Mouse (Mus musculus): ENCODE data around the gene Avil.

Gene Avil

DNA sequence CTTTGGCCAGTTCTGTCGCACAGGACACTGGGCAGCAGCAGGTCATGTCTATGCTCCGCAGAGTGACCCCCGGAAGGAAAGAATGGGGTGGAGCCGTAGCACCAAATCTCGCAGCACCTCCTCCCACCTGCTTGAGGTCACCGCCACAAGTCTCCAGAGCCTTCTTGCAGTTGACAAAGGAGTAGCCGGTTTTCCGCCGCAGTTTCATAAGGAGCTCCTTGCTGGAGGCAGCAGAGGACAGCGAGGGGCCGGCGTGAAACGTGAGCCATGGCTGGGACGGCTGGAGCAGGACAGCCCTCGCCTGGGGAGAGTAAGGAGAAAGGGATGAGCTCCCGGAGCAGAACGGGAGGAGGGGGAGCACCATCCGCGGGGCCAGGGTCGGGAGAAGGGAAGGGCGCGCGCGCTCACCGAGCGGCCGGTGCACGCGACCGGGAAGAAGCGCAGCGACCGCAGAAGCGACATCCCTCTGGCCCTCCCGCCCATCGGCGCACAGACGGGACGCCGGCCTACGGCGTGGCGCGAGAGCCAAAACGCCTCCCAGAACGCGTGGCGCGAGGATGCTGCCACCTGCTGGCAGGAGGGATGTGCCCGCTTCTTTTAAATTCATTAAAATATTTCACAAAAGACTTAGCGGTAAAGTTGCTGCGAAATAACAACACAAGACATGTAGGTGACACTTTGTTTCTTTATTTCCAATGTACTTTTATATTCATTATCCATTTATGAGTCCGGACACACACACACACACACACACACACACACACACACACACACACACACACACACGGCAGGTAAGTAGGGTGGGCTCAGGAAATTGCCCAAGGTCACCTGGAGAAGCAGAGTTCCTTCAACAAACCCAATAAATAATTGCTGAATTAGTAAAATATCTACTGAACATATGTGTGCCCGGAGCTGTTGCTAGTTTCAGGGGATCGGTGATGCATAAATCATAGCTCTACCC lies 30.1 kb downstream of the Avil start, which contains the start of gene Tsfm:
Tsfm (minus strand) TSS at position 505 of the 961 bp plus-strand sequence.
- peak; percentile 86 for DNase-seq (ENCODE audit: low spot score)

DNA sequence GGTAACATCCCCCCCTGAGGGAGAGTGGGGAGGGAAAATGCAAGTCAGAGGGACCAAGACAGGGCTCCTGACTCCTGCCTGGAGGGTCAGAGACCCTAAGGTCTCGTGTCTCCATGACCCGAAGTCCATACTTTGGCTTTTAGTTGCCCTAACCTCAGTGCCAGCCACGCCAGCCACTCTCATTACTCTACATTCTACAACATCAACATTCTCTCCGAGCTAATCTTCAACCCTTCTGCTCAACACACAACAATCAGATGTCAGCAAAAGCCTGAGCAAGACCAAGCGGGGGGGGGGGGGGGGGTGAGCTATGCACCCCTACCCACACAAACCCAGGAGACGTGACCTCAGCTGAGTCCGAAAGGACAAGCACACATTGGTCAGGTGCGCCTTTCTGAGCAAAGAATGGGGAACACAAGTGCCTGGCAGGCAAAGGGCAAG lies 32.8 kb downstream of the Avil start:
- no peak for DNase-seq (ENCODE audit: low spot score)

DNA sequence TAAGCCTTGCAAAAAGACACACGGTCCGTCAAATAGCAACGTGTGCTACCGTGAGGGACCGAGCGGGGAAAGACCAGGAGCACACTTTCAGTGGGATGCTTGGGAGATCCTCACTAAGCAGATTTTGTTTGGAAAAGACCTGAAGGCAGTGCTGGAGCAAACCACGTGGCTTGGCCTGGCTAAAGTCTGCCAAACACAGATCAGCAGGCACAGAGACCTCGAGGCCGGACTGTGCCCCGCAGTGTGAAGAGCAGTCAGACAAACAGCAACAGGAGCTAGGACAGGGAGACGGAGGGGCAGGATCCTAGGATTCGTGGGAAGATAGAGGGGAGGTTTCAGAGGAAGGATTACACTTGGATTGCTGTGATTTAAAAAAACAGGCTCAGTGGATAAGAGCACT lies 35.8 kb downstream of the Avil start:
- DNase-seq (ENCODE audit: low spot score), result no peak

GRCm38 (mm10) chr10:127037641-127038040 lies 37.1 kb downstream of the Avil start:
- no peak for DNase-seq (ENCODE audit: low spot score)

GRCm38 (mm10) chr10:127040569-127041214 lies 40.2 kb downstream of the Avil start:
- no peak for DNase-seq (ENCODE audit: low spot score)

DNA sequence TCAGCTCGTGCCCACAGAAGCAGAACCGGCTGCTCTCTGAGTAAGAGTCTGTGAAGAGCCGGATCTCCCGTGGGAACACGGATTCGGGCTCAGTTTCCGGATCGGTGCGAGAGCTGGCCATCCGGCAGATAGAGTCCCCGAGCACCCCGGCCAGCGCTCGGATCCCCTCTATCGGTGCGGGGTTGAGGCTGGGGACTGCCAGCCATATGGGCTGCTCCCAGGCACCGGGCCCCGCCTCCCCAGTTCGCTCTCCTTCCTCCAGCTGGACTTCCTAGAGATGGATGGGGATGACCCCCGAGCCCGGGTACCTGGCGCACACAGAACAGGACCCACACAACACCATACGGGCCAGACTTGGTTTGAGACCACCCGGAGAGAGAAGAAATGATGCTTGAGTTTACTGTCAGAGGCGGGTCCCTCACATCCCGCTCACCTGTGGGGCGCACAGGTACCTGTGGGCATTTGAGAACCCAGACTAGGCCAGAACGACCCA lies 40.8 kb downstream of the Avil start, which contains the start of the genes Mettl1 and Eef1akmt3:
Mettl1 (plus strand) TSS at position 141 of the 493 bp plus-strand sequence.
Eef1akmt3 (minus strand) TSS at position 240 of the 493 bp plus-strand sequence.
- DNase-seq (ENCODE audit: low spot score), result no peak

DNA sequence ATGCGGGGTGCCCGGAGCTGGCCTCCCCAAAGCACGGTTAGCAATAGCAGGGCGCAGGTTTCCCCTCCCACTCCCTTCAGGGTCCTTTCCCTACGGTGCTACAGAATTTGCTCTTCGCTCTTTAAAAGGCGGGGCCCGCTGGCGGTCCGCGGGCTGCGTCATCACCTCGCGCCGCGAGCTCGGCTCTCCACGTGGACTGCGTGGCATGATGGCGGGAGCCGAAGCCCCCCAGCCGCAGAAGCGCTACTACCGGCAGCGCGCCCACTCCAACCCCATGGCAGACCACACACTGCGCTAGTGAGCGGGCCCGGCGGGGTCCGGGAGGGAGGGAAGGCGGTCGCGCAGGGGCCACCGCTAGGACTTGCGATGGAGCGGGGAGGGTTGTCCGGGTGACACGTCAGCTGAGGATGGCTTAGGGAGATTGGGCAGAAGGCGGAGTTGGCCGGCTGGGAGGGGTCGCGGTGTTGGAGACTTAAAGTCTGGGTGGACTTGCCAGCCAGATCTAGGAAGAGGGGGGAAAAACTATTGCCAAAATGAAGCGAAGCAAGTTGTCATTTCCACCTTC lies 41.3 kb downstream of the Avil start:
- DNase-seq (ENCODE audit: low spot score), result peak; percentile 77

- no peak for DNase-seq (ENCODE audit: low spot score)
Measured at GRCm38 (mm10) chr10:127042468-127043115, 42.1 kb downstream of the Avil start.

GRCm38 (mm10) chr10:127043187-127043586 lies 42.7 kb downstream of the Avil start:
- no peak for DNase-seq (ENCODE audit: low spot score)

DNA sequence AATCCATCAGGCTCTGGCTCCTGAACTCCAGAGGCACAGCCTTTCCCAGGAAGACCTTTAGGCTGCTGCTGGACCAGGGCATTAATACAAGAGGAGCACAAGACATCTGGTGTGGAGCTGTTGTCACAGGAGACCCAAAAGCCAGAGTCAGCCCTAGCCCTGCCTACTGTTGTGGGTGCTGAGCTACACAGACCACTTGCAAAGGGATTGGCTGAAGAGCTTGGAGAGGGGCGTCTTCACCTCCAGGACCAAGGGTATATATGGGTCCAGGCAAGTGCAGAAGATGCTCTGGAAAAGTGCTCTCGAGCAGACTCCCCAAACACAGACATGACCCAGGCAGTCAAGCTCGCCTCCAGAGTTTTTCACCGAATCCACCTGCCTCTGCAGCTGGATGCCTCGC lies 47.4 kb downstream of the Avil start, which contains the start of gene Cyp27b1:
Cyp27b1 (plus strand) TSS at position 297 of the 400 bp plus-strand sequence.
- DNase-seq (ENCODE audit: low spot score), result no peak

DNA sequence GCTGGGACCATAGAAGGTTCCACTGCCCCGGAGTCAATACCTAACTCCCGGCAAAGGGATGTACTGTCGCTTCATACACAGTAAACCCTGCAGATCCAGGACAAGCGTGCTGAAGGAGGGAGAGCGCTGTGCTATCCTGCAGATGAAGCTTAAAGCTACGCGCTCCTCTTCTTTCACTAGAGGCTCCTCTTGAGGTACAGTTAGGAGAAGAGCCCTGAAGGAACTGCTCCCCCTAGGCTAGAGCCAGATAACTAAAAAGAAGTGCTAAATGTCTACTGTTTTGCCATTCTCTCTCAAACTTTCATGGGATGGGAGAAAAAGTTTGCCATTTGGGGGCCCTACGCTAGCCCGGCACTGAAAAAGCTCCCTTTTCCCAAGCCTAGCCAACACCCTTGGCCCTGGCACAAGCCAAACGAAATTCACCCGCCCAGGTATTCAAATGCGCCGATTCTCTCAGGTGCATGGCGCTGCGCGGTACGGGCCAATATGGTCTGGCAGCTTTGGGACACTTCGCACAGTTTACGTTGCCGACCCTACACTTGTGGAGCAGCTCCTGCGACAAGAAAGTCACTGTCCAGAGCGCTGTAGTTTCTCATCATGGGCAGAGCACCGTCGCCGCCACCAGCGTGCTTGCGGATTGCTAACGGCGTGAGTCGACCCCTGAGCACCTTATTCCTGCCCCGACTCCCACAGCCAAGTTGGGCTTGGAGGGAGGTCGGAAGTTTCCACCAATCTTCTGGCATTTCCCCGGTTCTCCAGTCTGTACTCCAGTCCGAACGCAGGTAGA lies 48.3 kb downstream of the Avil start:
- DNase-seq (ENCODE audit: low spot score), result no peak

GRCm38 (mm10) chr10:127049395-127050118 lies 49.0 kb downstream of the Avil start:
- DNase-seq (ENCODE audit: low spot score), result no peak

DNA sequence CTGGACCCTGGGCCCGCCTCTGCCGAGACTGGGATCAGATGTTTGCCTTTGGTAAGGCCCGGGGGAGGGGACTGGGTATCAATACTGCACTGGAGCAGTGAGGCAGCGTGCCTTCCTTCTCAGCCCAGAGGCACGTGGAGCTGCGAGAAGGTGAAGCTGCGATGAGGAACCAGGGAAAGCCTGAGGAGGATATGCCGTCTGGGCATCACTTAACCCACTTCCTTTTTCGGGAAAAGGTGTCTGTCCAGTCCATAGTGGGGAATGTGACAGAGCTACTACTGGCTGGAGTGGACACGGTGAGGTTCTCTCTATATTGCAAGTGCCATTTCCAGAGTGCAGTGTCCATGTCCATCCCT lies 49.6 kb downstream of the Avil start:
- no peak for DNase-seq (ENCODE audit: low spot score)

- DNase-seq (ENCODE audit: low spot score), result no peak
Measured at GRCm38 (mm10) chr10:127054646-127055045, 54.1 kb downstream of the Avil start.

- DNase-seq (ENCODE audit: low spot score), result no peak
Measured at GRCm38 (mm10) chr10:127055406-127055805, 54.9 kb downstream of the Avil start.

GRCm38 (mm10) chr10:127056490-127056889 lies 56.0 kb downstream of the Avil start:
- no peak for DNase-seq (ENCODE audit: low spot score)

- peak; percentile 60 for DNase-seq (ENCODE audit: low spot score)
Measured at GRCm38 (mm10) chr10:127058161-127058560, 57.7 kb downstream of the Avil start.

DNA sequence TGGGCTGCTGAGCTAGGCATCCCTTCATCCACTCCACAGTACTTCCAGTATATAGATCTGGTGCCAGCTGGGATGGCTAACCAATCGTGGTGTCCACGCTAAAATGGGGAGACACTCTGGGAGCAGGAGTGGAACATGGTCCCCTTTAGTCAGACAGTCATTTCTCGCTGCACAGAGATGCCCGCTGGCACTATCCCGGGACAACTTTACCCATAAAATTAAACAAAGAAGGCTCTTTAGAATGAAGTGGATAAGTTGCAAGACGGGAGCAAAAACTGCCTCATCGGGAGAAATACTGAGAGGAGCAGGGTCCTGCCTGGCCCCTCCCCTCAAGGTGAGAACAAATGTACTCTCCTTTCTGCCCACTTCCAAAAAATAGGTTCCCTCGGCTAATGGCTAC lies 58.2 kb downstream of the Avil start:
- no peak for DNase-seq (ENCODE audit: low spot score)

GRCm38 (mm10) chr10:127059174-127059967 lies 58.9 kb downstream of the Avil start:
- DNase-seq (ENCODE audit: low spot score), result no peak
